Mouse (Mus musculus) T-helper 17 cell (primary cell): ENCODE data around the gene 9430038I01Rik.

Experiments used
- in situ Hi-C, 2 experiments: fragments of 300-600 bp; cut with MboI, MseI; formaldehyde crosslinking; loops; 1 replicate in 1 of 2; 2 replicates in 1 of 2; pipeline ENCODE4 v1.15.1; 2025; ENCODE audit warnings: high pct_unique_total_duplicates in 2 of 2

Gene 9430038I01Rik

DNA sequence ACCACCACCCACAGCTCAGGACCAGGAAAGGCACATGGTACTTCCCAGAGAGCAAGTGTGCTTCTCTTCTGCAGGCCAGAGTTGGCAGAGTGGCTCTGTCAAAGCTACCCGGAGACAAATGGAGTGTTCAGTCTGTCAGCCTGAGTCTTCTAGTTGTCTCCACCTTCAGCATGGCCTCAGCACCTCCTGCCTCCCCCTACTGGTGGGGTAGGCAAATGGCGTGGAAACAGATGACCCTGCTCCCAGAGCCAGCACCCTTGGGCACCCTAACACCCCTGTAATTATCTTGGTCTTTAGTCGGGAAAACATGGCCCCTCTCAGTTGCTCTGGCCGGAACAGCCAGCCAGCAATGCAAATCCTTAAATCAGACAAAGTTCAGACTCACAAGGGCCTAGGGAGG is 43.8 kb downstream of the 9430038I01Rik start:
- in situ Hi-C loops = no loop called here

DNA sequence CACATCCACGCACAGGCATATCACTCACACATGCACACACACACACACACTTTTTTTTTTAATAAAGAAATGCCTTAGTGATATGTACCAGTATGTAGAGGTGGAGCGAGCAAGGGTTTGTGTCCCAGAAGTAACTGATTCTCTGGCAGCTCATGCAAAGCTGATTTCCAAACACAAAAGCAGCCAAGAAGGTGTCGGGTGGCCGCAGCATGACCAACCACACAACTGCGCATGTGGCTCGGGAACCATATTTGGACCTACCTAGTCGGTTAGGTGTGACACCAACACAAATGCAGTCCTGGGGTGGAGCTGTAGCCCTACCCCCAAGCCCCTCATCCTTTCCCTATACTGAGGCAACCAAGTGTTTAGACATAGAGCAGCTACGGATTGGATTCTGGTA is 45.5 kb downstream of the 9430038I01Rik start:
- in situ Hi-C loops = no loop called here

DNA sequence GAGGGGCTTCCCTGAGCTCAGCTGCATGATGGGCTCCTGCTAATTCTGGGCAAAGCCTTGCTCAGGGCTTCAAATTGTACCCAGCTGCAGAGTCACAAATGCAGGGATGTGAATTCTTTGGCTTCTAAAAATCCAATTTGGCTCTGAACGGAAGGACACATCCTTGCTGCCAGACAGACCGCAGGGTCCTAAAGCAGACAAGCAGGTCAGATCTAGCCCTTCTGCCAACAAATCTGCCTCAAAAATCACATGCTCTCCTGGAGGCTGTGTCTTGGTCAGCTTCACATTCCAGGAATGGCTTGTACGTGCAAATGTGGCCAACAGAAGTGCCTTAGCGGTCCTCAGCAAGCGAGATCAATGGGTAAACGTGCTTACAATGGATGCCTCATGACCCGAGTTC is 46.0 kb downstream of the 9430038I01Rik start:
- in situ Hi-C loops = no loop called here

DNA sequence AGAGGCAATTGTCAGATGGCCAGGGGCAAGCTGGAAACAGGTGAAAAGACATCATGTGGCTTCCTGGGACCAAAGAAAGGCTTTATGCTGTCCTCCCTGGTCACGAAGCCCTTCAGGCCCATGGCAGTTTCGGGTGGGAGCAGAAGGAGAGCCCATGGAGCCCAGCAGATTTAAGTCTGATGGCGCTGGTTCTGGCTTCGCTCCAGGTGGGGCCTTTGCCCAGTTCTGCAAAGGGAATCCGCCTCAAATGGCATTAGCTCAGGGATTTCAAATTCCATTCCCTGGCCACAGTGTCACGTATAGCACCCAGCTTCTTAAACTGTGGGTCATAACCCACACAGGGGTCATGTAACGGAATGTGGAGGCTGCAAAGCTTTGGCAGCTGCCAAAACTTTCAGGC is 63.7 kb downstream of the 9430038I01Rik start:
- in situ Hi-C loops = loop anchor here in 1 of 2 experiments (10.0 kb wide), 2 partner anchors 842 to 1972 kb away; no protein-coding TSS in a partner anchor

GRCm38 (mm10) chr7:137346068-137346467 is 64.5 kb downstream of the 9430038I01Rik start:
- in situ Hi-C loops = loop anchor here in 1 of 2 experiments (10.0 kb wide), 2 partner anchors 841 to 1971 kb away; no protein-coding TSS in a partner anchor

- in situ Hi-C loops = no loop called here
These were observed 76.6 kb downstream of the 9430038I01Rik start for GRCm38 (mm10) chr7:137333951-137334350.
